Mouse (Mus musculus): Measurements from ENCODE around the gene Lck. TPM values are rescaled to one million over a fixed set of nuclear protein-coding genes. Genes with fewer than 3 reads are reported as not detected.

Lck gene
- polyA plus RNA-seq (2015; fragmentation: Illumina TruSeq; extraction: RNeasy Lipid Tissue Mini Kit (QIAGEN cat#74804); ENCODE audit: insufficient read depth, low read depth, low replicate concordance): not detected

DNA sequence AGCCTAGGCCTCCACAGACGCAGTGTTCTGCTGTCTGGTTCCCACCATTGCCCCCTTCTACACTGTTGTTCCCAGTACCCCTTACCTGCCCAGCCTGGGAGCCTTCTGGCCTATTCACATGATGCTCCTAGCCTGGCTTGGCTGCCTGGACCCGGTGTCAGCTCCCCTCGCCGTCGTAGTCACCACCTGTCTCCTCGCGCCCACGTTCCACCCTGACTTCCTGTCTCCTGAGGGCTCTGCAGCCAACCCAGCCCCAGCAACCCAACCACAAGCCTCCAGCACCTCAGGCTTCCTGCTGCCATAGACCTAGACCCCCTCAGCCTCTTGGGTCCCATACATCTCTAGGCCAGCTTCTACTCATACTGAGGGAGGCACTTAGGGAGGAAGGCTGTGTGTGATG is at the start of gene Lck:
Lck (minus strand) TSS at position 212 of the 400 bp plus-strand sequence.

DNA sequence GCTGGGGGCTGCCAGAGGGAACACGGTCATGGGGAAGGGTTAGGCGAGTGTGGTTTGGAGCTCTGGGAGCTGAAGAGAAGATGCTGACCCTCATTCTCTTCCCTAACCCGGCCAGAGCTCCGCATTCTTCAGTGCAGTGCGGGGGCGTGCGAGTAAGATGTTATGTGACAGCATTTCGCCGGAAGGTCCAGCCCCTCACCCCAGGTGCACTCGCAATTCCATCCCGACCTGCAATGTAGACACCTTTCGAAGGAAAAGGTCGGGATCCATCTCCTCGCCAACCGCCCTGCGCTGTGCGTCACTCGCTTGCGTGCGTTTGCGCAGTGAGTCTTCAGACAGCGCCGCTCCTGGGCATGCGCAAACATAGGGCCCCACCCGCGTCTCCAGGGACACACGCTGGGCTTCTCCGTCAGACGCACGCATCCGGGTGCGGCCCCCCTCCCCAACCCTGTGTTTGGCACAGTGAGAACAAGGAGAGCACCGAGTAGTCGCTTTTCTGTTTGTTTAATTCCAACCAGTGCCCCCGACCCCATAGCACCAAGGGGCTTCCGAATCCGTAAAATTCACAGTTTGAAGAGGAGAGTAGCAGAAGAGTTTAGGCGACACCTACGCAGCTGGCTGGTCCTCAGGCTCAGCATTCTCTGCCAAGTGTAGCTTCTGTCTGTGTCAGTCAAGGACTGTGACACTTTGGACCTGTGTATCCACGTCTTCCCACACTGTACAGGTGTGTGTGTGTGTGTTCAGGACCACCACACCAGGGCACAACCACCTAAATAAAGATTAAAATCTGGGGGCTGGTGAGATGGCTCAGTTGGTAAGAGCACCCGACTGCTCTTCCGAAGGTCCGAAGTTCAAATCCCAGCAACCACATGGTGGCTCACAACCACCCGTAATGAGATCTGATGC is 45.6 kb upstream of the Lck start, which contains the start of gene Iqcc:
Iqcc (minus strand) TSS at position 314 of the 906 bp plus-strand sequence.

DNA sequence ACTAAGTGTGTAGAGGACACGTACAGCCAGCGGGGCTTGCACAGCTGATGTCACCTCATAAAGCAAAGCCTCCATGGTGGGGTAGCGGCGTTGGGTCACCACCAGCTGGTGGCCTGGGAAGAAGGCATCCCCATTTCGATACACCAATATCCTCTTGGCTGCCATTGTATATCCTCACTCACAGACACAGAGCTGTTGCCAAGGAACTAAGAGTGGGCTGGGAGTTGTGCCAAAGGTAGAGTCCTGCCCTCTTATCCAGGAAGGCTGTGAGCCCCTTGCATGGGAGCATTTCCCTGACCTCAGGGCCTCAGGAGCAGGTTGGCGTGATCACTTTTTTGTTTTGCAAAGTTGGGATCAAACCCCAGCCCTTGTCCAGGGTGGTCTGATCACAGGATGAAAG is 40.7 kb upstream of the Lck start, which contains the start of gene Dcdc2b:
Dcdc2b (minus strand) TSS at position 165 of the 400 bp plus-strand sequence.

DNA sequence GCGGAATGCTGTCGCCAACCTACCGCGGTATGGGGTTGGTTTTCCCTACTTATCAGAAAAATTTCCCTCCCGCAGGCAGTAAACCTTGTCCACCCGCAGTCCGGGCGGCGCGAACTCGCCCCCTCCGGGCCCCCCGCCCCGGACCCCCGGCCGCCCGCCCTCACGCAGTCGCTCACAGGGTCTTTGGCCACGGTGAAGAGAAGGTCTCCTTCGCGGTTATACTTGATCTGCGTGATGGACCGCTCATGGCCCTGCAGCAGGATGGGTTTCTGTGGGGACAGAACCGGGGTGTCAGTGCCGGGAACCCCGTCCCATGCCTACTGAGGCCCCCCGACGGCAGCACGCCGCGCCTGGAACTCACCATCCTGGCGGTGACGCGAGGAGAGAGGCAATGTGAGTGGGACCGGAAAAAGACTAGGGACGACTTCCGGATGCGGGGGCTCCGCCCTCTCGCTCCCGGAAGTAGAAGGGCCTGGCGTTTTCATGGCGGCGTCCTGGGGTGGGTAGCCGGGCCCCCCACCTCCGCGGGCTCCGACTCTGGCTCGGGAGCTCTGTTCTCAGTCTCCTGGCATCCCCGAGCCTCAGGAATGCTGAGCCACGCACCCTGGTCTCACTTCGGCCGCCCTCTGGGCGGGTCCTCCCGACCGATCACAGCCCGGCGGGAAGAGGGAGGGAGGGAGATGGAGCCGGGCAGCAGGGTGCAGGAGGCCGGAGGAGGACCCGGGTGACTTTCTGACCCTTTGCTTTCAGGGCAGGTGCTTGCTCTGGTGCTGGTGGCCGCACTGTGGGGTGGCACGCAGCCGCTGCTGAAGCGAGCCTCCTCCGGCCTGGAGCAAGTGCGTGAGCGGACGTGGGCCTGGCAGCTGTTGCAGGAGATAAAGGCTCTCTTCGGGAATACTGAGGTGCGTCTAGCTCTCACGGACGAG is 27.1 kb upstream of the Lck start, which contains the start of the genes Eif3i and Tmem234:
Eif3i (minus strand) TSS at position 416 of the 926 bp plus-strand sequence.
Tmem234 (plus strand) TSS at position 436 of the 926 bp plus-strand sequence.

DNA sequence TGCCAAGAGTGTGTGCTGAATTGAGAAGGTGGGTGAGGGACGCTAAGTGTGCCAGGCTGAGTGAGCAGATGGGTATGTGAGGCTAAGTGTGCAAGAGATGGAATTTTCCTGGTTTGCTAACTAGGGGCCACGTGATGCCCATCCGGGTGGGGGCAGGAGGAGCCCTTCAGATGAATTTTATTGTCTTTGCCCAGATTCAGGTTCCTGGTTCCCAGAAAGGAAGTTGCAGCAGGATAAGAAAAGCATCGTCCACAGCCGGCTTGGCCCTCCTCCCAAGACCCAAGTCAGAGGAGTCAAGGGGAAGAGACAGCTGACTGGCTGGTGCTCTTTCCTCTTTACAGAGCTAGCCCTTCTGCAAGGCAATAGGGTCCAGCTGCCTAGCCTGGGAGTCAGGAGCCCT is 5.0 kb upstream of the Lck start, which contains the start of gene Fam167b:
Fam167b (minus strand) TSS at position 84 of the 400 bp plus-strand sequence.

DNA sequence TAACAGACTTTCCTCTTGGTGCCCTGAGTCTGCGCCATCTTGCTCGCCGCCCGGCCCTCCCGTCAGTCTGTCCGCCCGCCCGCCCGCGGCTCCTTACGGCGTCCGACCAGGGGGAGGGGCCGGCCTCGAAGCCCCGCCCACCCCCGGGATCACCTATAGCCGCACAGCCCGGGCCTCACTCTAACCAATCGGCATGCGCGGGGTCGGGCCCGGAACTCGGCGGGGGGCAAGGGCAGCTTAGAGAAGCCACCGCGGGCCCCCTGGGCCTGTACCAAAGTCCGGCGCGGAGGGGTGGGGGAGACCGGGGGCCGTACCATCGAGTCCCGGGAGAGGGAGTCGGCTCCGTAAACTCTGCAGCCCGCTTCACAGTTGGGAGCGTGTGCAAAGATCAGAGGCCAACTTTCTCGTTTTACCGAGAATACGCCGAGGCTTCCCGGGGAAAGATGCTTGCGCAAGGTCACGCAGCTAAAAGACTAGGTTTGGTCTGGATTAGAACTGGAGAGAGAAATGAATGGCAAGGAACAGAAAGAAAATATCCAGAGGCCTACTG is 30.8 kb downstream of the Lck start, which contains the start of gene Hdac1:
Hdac1 (minus strand) TSS at position 122 of the 550 bp plus-strand sequence.

DNA sequence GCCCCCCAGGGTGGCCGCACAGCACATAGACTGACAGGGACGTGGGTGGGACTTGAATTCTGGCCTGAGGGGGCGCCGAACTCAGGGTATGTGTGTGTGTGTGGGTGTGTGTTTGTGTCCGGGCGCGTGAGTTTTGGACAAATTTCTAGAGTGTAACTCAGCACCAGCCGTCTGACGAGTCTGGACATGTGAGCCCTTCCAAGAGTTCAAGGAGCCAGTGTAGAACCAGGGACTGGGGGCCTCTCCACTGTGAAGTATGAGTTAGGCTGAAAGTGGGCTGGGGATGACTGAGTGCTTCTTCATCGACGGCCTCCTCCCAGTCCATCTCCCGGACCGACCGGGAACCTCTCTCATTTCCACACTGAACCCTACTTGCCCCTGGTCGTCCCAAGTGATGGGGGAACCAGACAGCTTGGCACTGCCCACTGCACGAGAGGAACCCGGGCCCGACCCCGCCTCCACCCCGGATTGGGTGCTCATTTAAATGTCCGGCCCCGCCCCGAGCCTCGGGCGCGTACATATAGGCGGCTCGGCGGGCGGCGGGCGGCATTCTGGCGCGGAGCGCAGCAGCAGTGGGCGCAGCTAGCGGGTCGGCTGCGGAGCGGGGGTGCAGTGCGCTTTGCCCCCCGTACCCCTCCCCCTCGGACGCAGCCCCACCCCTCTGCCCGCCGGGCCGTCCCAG is 60.2 kb downstream of the Lck start, which contains the start of gene Marcksl1:
Marcksl1 (plus strand) TSS at position 496 of the 682 bp plus-strand sequence.

Other genes starting within 250 kb of the Lck start
- gene Rbbp4, start 238.3 kb downstream of the Lck start, polyA plus RNA-seq (2015; fragmentation: Illumina TruSeq; extraction: RNeasy Lipid Tissue Mini Kit (QIAGEN cat#74804); ENCODE audit: insufficient read depth, low read depth, low replicate concordance): 12.0 TPM
- gene Zbtb8os, start 237.9 kb downstream of the Lck start, polyA plus RNA-seq (2015; fragmentation: Illumina TruSeq; extraction: RNeasy Lipid Tissue Mini Kit (QIAGEN cat#74804); ENCODE audit: insufficient read depth, low read depth, low replicate concordance): 5.0 TPM
- 1.6 TPM for gene Zbtb8a, start 195.5 kb downstream of the Lck start, polyA plus RNA-seq (2015; fragmentation: Illumina TruSeq; extraction: RNeasy Lipid Tissue Mini Kit (QIAGEN cat#74804); ENCODE audit: insufficient read depth, low read depth, low replicate concordance)
- not detected for gene Zbtb8b, start 132.8 kb downstream of the Lck start, polyA plus RNA-seq (2015; fragmentation: Illumina TruSeq; extraction: RNeasy Lipid Tissue Mini Kit (QIAGEN cat#74804); ENCODE audit: insufficient read depth, low read depth, low replicate concordance)
- 15.5 TPM for gene Bsdc1, start 112.1 kb downstream of the Lck start, polyA plus RNA-seq (2015; fragmentation: Illumina TruSeq; extraction: RNeasy Lipid Tissue Mini Kit (QIAGEN cat#74804); ENCODE audit: insufficient read depth, low read depth, low replicate concordance)
- not detected for gene Tssk3, start 82.6 kb downstream of the Lck start, polyA plus RNA-seq (2015; fragmentation: Illumina TruSeq; extraction: RNeasy Lipid Tissue Mini Kit (QIAGEN cat#74804); ENCODE audit: insufficient read depth, low read depth, low replicate concordance)
- gene Fam229a, start 82.5 kb downstream of the Lck start, polyA plus RNA-seq (2015; fragmentation: Illumina TruSeq; extraction: RNeasy Lipid Tissue Mini Kit (QIAGEN cat#74804); ENCODE audit: insufficient read depth, low read depth, low replicate concordance): not detected
- gene Marcksl1, start 60.1 kb downstream of the Lck start, polyA plus RNA-seq (2015; fragmentation: Illumina TruSeq; extraction: RNeasy Lipid Tissue Mini Kit (QIAGEN cat#74804); ENCODE audit: insufficient read depth, low read depth, low replicate concordance): 7.8 TPM
- gene Hdac1, start 30.9 kb downstream of the Lck start, polyA plus RNA-seq (2015; fragmentation: Illumina TruSeq; extraction: RNeasy Lipid Tissue Mini Kit (QIAGEN cat#74804); ENCODE audit: insufficient read depth, low read depth, low replicate concordance): 13.8 TPM
- gene Fam167b, start 4.9 kb upstream of the Lck start, polyA plus RNA-seq (2015; fragmentation: Illumina TruSeq; extraction: RNeasy Lipid Tissue Mini Kit (QIAGEN cat#74804); ENCODE audit: insufficient read depth, low read depth, low replicate concordance): 2.3 TPM
- 62.4 TPM for gene Eif3i, start 27.0 kb upstream of the Lck start, polyA plus RNA-seq (2015; fragmentation: Illumina TruSeq; extraction: RNeasy Lipid Tissue Mini Kit (QIAGEN cat#74804); ENCODE audit: insufficient read depth, low read depth, low replicate concordance)
- gene Tmem234, start 27.0 kb upstream of the Lck start, polyA plus RNA-seq (2015; fragmentation: Illumina TruSeq; extraction: RNeasy Lipid Tissue Mini Kit (QIAGEN cat#74804); ENCODE audit: insufficient read depth, low read depth, low replicate concordance): 67.7 TPM
- gene Dcdc2b, start 40.6 kb upstream of the Lck start, polyA plus RNA-seq (2015; fragmentation: Illumina TruSeq; extraction: RNeasy Lipid Tissue Mini Kit (QIAGEN cat#74804); ENCODE audit: insufficient read depth, low read depth, low replicate concordance): 4.6 TPM
- gene Iqcc, start 45.5 kb upstream of the Lck start, polyA plus RNA-seq (2015; fragmentation: Illumina TruSeq; extraction: RNeasy Lipid Tissue Mini Kit (QIAGEN cat#74804); ENCODE audit: insufficient read depth, low read depth, low replicate concordance): 5.6 TPM
- 26.3 TPM for gene Ccdc28b, start 50.3 kb upstream of the Lck start, polyA plus RNA-seq (2015; fragmentation: Illumina TruSeq; extraction: RNeasy Lipid Tissue Mini Kit (QIAGEN cat#74804); ENCODE audit: insufficient read depth, low read depth, low replicate concordance)
- 14.9 TPM for gene Txlna, start 67.4 kb upstream of the Lck start, polyA plus RNA-seq (2015; fragmentation: Illumina TruSeq; extraction: RNeasy Lipid Tissue Mini Kit (QIAGEN cat#74804); ENCODE audit: insufficient read depth, low read depth, low replicate concordance)
- 7.3 TPM for gene Kpna6, start 99.1 kb upstream of the Lck start, polyA plus RNA-seq (2015; fragmentation: Illumina TruSeq; extraction: RNeasy Lipid Tissue Mini Kit (QIAGEN cat#74804); ENCODE audit: insufficient read depth, low read depth, low replicate concordance)
- gene Tmem39b, start 123.2 kb upstream of the Lck start, polyA plus RNA-seq (2015; fragmentation: Illumina TruSeq; extraction: RNeasy Lipid Tissue Mini Kit (QIAGEN cat#74804); ENCODE audit: insufficient read depth, low read depth, low replicate concordance): 3.9 TPM
- 10.0 TPM for gene Khdrbs1, start 168.7 kb upstream of the Lck start, polyA plus RNA-seq (2015; fragmentation: Illumina TruSeq; extraction: RNeasy Lipid Tissue Mini Kit (QIAGEN cat#74804); ENCODE audit: insufficient read depth, low read depth, low replicate concordance)
- gene Ptp4a2, start 237.6 kb upstream of the Lck start, polyA plus RNA-seq (2015; fragmentation: Illumina TruSeq; extraction: RNeasy Lipid Tissue Mini Kit (QIAGEN cat#74804); ENCODE audit: insufficient read depth, low read depth, low replicate concordance): 34.4 TPM

Measured in pancreas, adult 10 weeks (tissue).